Mouse (Mus musculus): ENCODE results near the gene Slc38a9. TPM values are rescaled to one million over a fixed set of nuclear protein-coding genes. Genes with fewer than 3 reads are reported as not detected.

Slc38a9 gene
- 1 to 10 TPM; 5.6 to 8.4 TPM for total RNA-seq (2021)
- long read RNA-seq, experiment 1, full-length matches to known transcripts: 1 of 6 reads
- long read RNA-seq, experiment 1, partial matches to known transcripts: 2 of 6 reads
- long read RNA-seq, experiment 1, other reads (novel, unspliced or antisense): 3 of 6 reads
- long read RNA-seq, experiment 2, full-length matches to known transcripts: 1 of 2 reads
- long read RNA-seq, experiment 2, partial matches to known transcripts: 1 of 2 reads
- long read RNA-seq, experiment 2, other reads (novel, unspliced or antisense): 0 of 2 reads

DNA sequence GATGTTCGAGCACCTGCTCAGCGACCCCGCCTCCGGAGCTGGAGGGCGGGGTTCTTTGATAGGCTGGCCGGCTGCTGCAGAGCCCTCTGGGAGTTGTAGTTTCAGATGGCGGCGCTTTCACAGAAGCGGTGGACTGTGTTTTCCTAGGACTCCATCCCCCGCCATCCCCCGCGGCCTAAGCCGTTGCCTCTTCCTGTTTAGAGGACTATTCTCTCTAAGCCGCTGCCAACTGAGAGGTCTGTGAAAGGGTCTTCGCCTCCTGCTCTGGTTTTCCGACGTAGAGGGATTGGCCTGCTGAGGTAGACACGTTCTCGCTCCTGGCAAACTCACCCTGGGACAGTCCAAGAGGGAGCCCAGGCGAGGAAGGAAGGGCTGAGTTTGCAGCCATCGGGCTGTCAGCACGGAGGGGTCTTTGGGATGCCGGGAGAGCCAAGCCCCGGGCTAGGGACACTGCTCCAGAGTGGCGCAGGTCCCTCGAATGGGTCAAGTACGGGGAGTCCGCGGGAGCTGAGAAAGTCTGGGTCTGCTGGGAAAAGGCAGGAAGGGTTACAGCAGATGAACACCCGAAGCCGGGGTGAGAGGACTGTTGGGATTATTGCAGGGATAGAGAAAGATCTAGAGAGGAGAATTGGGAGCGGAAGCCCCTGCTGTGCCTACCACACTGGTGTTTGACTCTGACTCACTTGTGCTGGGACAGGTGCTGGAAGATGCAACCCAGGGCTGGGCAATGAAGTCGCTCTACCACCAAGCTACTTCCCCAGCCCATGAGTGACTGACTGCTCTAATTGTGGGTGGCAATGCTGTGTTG lies at the start of gene Slc38a9:
Slc38a9 (plus strand) TSS at position 178 of the 808 bp plus-strand sequence.
- DNase-seq: peak; percentile 84

GRCm38 (mm10) chr13:112621592-112621991 lies 39.0 kb upstream of the Slc38a9 start:
- DNase-seq: no peak

DNA sequence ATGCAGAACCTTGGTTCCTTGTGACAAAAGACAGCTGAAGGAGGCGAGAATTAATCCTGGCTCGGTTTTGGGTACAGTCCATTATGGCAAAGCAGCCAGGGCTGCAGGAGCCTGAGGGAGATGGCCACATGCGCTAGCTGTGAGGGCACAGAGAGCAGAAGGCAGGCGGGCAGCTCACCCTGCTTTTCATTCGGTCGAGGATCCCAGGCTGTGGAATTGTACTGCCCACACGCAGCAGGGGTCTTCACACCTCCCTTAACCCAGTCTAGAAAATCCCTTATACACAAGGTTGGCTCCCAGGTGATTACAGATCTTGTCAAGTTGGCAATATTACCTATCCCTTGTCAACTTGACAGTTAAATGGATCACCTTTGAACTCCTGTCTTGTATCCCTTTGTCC lies 36.9 kb upstream of the Slc38a9 start:
- no peak for DNase-seq

- DNase-seq: no peak
These were observed 35.9 kb upstream of the Slc38a9 start for GRCm38 (mm10) chr13:112624622-112625021.

GRCm38 (mm10) chr13:112625566-112625965 lies 35.0 kb upstream of the Slc38a9 start:
- no peak for DNase-seq

- no peak for DNase-seq
These were observed 25.2 kb upstream of the Slc38a9 start for GRCm38 (mm10) chr13:112635174-112635837.

- DNase-seq: no peak
These were observed 24.1 kb upstream of the Slc38a9 start for GRCm38 (mm10) chr13:112636498-112636897.

GRCm38 (mm10) chr13:112639111-112639510 lies 21.4 kb upstream of the Slc38a9 start:
- DNase-seq: no peak

- DNase-seq: no peak
These were observed 17.7 kb upstream of the Slc38a9 start for GRCm38 (mm10) chr13:112642897-112643296.

DNA sequence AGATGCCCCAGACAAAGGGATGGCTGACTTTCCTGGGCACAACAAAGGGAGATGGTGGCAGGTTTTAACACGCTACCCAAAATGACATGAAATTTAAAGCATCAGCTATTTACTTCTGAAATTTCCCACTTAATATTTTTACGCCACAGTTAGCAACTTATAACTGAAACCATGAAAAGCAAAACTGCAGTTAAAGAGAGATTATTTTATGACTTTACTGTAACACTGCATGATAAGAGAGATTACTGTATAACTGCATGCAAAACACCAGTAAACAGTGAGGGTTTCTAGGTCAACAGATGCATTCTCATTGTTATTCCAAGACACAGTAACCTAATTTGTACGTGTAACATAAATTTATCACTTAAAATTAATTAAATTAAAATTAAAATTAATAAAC lies 15.6 kb upstream of the Slc38a9 start:
- no peak for DNase-seq

DNA sequence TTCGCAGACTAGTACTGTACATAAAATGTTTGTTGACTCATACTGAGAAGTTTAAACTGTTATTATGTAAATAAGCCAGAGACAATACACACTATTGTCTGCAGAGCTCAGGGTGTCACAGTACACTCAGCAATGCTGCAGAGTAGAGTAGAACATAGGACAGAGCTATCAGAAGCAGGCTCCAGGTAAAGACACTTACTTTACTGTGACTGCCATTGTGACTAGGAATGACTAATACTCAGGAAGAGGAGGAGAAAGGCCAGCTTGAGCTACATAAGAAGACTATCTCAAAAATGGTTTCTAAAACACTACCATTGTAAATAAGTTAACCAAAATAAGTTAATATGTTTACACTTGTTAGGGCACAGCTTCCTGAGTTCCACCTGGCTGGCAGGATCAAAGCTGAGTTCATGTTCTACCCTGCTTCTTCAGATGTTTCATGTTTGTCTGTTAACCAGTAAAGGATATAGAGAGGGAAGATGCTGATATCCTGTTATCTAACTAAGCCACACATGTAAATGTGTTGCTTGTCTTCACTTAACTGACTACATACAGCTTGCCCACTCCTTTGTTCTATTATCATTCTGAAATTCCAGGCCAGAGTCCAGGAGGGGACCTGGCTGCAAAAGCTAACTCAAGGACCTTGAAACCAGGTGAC lies 14.9 kb upstream of the Slc38a9 start:
- DNase-seq: no peak

GRCm38 (mm10) chr13:112651183-112651582 lies 9.4 kb upstream of the Slc38a9 start:
- DNase-seq: no peak

GRCm38 (mm10) chr13:112652205-112652604 lies 8.3 kb upstream of the Slc38a9 start, which contains the start of gene Ddx4:
TSS of gene Ddx4 (minus strand) at chr13:112652475.
- DNase-seq: no peak

DNA sequence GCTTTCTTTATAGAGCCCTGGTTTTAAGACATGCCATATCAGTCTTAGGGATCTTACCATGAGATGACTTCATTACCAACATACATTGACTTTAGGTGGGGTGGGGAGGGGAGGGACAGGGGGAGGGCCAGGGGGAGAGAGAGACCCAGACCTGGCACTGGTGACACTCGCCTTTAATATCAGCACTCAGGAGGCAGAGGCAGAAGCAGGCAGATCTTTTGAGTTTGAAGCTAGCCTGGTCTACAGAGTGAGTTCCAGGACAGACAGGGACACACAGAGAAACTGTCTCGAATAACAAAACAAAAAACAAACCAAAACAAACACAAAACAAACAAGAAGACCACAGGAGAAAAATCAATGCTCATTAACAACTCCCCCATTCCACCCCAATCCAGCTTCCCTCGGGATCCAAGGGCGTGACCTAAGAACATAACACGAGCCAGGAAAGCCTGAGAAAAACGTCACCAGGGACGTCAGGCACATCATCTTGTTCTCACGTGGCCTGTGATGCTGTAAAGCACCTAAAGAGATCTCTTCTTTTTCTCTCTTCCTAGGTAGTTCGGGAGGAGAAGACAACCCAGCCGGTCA lies 471 bp upstream of the Slc38a9 start:
- no peak for DNase-seq

DNA sequence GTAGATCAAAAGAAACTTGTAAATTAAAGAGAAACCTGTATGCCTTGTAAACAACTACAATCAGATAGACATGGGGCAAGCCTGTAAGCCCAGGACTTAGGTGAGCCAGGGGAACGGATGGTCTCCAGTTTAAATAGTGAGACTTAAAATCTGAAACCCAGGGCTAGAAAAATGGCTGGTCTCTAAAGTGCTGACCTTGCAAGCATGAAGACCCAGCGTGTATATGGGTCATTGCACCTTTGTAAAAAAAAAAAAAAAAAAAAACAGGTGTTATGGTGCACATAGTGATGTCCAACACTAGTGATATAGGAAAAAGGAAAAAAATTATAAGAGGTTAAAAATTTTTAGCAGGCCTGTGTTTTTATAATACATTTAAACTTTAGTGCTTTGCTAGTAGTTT lies 1.1 kb downstream of the Slc38a9 start:
- no peak for DNase-seq

DNA sequence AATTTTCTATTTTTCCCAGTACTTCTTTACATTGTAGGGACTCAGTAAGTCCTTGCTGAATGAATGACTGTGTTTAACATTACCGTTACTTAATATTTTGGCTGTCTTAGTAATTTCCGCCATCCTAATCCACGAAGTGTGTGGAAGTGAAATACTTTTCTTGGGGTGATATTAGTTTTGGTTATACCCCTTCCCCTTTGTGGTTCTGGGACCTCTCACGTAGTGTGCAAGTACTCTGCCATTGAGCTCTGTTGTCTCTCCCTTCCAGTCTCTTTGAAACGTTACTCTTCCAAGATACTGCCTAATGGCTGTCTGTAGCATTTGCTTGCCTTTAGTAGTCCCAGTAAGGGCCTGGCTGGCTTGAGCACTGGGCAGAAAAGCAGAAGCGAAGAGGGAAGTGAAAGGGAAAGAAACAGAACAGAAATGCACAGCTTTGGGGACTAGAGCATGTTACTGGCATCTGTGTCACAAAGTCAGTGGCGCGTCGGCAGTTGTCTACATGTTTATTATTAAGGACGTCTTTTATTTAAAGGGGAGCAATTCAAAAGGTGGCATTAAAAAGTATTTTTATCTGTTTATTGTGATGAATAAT lies 6.0 kb downstream of the Slc38a9 start:
- no peak for DNase-seq

GRCm38 (mm10) chr13:112667215-112667614 lies 6.7 kb downstream of the Slc38a9 start:
- DNase-seq: no peak

DNA sequence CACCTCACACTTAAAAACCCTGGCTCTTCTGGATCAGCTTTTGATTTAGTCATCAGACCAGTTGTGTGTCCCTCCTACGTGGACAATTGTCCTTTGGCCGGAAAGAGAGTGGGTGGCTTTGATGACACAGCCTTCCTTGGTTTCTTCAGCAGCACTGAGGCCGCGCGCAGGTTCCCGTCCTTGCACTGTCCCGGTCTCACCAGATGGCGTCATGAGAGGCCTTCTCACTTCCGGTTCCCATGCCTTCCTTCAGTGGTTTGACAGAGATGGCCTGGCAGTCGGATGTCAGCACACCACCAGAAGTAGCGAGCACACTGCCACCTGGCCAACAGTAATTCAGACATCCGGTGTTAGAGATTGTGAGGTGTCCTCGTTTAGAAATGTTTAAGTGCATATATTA lies 11.2 kb downstream of the Slc38a9 start:
- DNase-seq: no peak

DNA sequence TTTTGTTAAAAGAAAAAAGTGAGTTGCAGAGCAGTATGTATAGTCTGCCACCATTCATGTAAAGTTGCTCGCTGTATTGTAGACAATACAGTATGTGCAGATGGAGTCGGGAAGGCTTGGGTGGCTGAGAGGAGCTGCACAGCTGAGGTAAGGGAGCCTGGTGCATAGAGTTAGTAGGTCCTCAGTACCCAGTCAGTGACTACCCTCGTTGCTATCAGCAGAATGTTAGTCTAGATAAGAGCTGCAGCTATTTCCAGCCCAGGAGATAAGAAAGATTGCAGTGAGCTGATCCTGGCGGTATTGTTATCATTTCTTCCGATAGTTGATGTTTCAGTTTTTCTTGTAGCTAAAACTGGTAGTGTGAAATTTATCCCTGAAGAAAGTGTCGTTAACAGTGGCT lies 12.2 kb downstream of the Slc38a9 start:
- DNase-seq: no peak

- peak; percentile 49 for DNase-seq
These were observed 13.4 kb downstream of the Slc38a9 start for GRCm38 (mm10) chr13:112673899-112674447.

DNA sequence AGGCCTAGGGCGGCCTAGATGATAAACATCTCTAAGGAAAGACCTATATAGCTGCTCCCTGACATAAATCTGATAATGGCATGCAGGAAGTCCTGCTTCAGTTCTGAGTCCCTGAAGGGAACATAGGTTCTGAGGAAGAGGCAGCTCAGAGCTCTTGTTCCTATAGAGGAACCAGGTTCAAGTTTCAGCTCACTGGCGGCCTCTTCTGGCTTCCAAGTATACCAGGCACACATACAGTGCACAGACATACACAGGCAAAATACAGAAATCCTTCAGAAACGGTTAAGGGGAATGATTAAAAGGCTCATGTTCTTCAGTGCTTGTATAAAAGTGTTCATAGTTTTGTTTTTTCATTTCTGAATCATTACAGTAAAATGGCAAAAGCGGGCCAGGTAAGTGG lies 17.6 kb downstream of the Slc38a9 start:
- DNase-seq: no peak
